Mouse (Mus musculus) limb, embryonic 14.5 days (tissue): ENCODE measurements around the gene Il1f6. TPM values are rescaled to one million over a fixed set of nuclear protein-coding genes. Genes with fewer than 3 reads are reported as not detected.
"Not testable (repeated sequence)": the region's sequence is repeated elsewhere in the genome, so short reads cannot be mapped to it uniquely, and the experiment has no call there.

Source experiments
- ATAC-seq: fragments of 200-750 bp; cut with Nextera tagmentation; 2 replicates; pipeline ENCODE4 v1.8.0; 2017; ENCODE audit warnings: low read depth, moderate number of reproducible peaks, moderate TSS enrichment; ENCODE audit not compliant: low FRiP score
- DNase-seq: peaks from one replicate; pipeline ENCODE4 v3.0.0-alpha.2; 2015; ENCODE audit warnings: low spot score
- H3K27ac ChIP-seq: fragments of 300-500 bp; sonication (generic); replicated peaks from 2 replicates; pipeline ENCODE4 v1.5.1; 2014; ENCODE audit warnings: low read depth, mild to moderate bottlenecking, low read length, moderate library complexity, mixed read lengths
- H3K27me3 ChIP-seq: fragments of 300-500 bp; sonication (generic); 2 replicates; pipeline ENCODE4 v1.6.1; 2014; ENCODE audit warnings: low read length, mixed read lengths; ENCODE audit not compliant: control insufficient read depth, insufficient read depth
- H3K36me3 ChIP-seq: fragments of 300-500 bp; sonication (generic); 2 replicates; pipeline ENCODE4 v1.6.1; 2014; ENCODE audit warnings: mild to moderate bottlenecking, low read length, moderate library complexity, mixed read lengths; ENCODE audit not compliant: control insufficient read depth, insufficient read depth
- H3K4me1 ChIP-seq: fragments of 300-500 bp; sonication (generic); 2 replicates; pipeline ENCODE4 v1.6.1; 2014; ENCODE audit warnings: antibody characterized with exemption, low read length, mixed read lengths; ENCODE audit not compliant: control insufficient read depth, insufficient read depth
- H3K4me2 ChIP-seq: fragments of 300-500 bp; sonication (generic); replicated peaks from 2 replicates; pipeline ENCODE4 v1.6.1; 2014; ENCODE audit warnings: low read depth, mild to moderate bottlenecking, low read length, moderate library complexity; ENCODE audit not compliant: severe bottlenecking
- H3K4me3 ChIP-seq: fragments of 300-500 bp; sonication (generic); replicated peaks from 2 replicates; pipeline ENCODE4 v1.5.1; 2014; ENCODE audit warnings: low read length
- H3K9ac ChIP-seq: fragments of 300-500 bp; sonication (generic); 2 replicates; pipeline ENCODE4 v1.6.1; 2014; ENCODE audit warnings: mild to moderate bottlenecking, low read depth, low read length, moderate library complexity; ENCODE audit not compliant: severe bottlenecking
- H3K9me3 ChIP-seq: fragments of 300-500 bp; sonication (generic); 2 replicates; pipeline ENCODE4 v1.6.1; 2016; ENCODE audit warnings: low read length; ENCODE audit not compliant: control insufficient read depth
- POLR2A ChIP-seq: fragments of 200-500 bp; IDR thresholded peaks from 2 replicates; pipeline ENCODE4 v1.8.0; 2012; ENCODE audit warnings: inconsistent platforms, mild to moderate bottlenecking, moderate library complexity, borderline replicate concordance; ENCODE audit not compliant: insufficient read depth, insufficient read length; ENCODE audit errors: extremely low read depth
- WGBS: fragments of 180-500 bp; shearing (Covaris S2); extraction: QIAGEN DNeasy Blood & Tissue Kit; methylation state at CpG from one replicate; pipeline ENCODE4 v1.1.7; 2014; 5-methylcytosine and 5-hydroxymethylcytosine counted together
- polyA plus RNA-seq, 2 experiments: library from polyadenylated mRNA; depleted of rRNA in 1 of 2; stranded (reverse) in 1 of 2; unstranded in 1 of 2; fragments of >200 nt; fragmentation: Nextera tagmentation in 1 of 2; extraction: Ambion mirVana in 1 of 2; gene quantifications; 2 replicates each; pipeline versions ENCODE4 v1.2.1 to v1.2.3; 2012 to 2014

Gene Il1f6
- polyA plus RNA-seq (2012; rRNA removed) (not detected in 2 replicates), polyA plus RNA-seq (2014; fragmentation: Nextera tagmentation; extraction: Ambion mirVana) (not detected in 2 replicates)

DNA sequence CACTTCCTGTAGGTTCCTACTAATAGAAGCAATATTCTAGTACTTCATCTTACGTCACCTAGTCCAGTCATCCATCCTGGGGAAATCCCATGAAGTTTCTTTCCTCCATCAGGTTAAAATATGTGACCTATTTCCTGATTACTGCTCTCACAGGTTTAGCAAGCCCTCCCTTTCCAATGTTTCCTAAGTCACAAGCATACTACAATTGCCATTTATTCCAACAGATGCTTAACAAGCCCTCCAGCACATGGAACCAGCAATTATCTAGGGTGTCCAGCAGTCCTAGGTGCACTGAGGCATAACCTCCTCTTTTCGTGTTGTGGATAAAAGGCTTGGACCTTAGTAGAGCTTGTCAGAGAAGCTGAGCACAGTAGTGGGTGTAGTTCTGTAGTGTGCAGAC lies at the start of gene Il1f6:
Gene Il1f6 (plus strand): TSS at position 301 of the 400 bp plus-strand sequence.
- Histone ChIP-seq H3K4me3 (no peak within 1 kb of the TSS), H3K4me1 (no peaks in the 10 kb centered on the region), H3K4me2 (no peak within 1 kb of the TSS), H3K9ac (no peak within 1 kb of the TSS), H3K27ac (no peak within 1 kb of the TSS), H3K27me3 (no peaks in the 10 kb centered on the region), H3K36me3 (no peaks in the 10 kb centered on the region), H3K9me3 (no peaks in the 10 kb centered on the region)
- TF ChIP-seq POLR2A: no peak
- DNase-seq (no peak), ATAC-seq (no peak)
- WGBS: 83% methylated on average over 2 of the region's 2 CpGs

DNA sequence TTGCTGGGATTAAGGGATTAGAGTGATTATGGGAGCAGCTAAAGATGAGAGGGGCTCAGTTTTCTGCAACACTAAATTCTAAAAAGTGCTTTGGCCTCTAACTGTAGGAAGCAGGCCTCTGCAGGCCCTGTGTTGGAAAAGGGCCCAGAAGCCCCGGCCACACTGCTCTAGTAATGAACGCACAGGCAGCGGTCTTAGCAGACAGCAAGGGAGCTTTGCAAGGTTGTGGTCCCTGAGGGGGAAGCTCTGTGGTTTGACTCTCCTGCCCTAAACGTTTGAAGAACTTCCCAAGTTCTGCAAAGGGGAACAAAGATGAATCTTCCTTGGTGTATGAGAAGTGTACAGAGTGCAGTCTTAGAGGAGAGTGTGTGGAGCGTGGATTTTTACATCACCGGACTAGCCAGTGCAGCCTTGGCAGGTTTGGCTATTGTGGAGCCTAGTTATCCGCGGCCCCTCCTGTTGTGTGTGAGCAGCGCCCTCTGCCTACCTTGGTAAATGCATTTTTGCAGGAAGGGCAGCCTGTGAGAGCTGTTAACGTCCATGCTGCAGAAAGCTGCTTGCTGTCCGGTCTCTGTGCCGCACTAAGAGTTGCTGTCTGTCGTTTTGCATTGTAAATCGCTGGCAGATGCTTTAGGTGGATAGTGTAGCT lies 33.4 kb upstream of the Il1f6 start:
- not testable (repeated sequence) for H3K36me3 ChIP-seq, H3K27ac ChIP-seq, H3K9ac ChIP-seq, H3K4me1 ChIP-seq, H3K9me3 ChIP-seq, H3K27me3 ChIP-seq, H3K4me3 ChIP-seq
- 8% methylated on average over 14 of the region's 14 CpGs for WGBS
- peak overlapping the region; percentile 31 for H3K4me2 ChIP-seq
- peak; percentile 52 for DNase-seq
- peak; percentile 77 for ATAC-seq

DNA sequence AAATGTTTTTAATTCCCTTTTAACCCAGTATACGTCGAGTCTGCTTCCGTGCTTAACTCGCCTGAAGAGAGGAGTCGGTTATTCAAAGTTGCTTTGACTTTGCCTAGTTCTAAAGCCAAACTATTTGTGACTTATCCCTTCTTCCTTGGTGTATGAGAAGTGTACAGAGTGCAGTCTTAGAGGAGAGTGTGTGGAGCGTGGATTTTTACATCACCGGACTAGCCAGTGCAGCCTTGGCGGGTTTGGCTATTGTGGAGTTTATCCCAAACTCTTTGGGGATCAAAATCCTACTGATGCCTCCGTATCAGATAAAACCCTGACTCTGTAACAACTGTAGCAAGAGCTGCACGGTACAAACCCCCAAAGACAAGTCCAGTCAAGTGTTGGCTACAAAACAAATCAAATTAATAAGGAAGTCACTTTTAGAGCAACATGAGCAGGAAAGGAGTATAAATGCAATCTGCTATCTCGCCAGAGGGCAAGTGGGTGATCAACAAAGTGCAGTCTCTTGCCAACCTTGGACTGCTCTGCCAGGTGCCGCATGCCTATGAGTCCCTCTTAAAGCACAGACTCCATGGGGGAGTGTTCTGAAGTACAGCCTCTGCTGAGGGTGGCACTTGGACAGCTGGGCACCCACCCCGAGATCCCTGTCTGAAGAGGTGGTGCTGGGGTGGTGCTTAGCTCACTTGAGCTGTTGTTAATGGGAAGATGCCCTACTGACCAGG lies 32.6 kb upstream of the Il1f6 start:
- not testable (repeated sequence) for ATAC-seq, H3K4me1 ChIP-seq, DNase-seq, H3K9me3 ChIP-seq, H3K9ac ChIP-seq, H3K27me3 ChIP-seq, H3K36me3 ChIP-seq, H3K27ac ChIP-seq, H3K4me3 ChIP-seq
- H3K4me2 ChIP-seq: peak overlapping the region; percentile 31
- WGBS: 51% methylated on average over 13 of the region's 13 CpGs

DNA sequence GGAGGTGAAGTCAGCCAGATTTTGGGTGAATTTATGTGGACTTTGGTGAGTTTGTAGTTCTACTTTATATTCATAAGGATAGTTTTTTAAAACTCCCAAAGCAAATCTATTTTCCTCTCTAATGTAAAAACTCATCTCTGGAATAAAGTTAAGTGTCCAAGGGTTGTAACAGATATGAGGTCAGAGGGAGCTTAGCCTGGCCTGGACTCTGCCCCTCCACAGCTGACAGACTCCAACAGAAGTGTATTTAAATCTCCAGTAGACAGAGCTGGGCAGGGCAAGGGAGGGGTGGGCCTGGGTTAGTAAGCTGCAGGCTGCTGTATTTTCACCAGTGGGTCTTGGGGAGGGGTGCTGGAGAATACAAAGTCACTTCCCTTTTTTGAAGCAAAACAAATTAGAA lies 31.1 kb upstream of the Il1f6 start:
- not testable (repeated sequence) for H3K27ac ChIP-seq, DNase-seq, H3K4me3 ChIP-seq, H3K4me2 ChIP-seq, H3K4me1 ChIP-seq, H3K9me3 ChIP-seq, H3K36me3 ChIP-seq, ATAC-seq, H3K27me3 ChIP-seq, H3K9ac ChIP-seq

DNA sequence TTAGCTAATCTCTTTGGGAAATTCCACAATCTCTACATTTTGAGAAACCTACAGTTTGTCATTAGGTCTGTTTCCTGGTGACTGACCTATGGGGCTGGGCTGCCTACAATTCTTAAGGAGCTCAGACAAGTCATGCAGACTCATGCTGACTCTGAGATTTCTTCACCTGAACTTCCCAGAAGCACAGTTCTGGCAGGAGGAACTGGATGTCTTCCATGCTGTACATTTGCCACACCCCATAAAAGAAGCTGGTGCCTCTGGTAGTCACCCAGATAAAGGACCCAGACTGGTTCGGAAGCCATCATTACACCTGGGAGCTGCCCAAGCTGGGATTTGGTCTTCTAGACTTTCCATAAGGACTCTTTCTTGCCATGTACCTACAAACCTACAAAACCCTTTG lies 29.0 kb upstream of the Il1f6 start, which contains the start of gene Il1f9:
Gene Il1f9 (plus strand): TSS at position 301 of the 400 bp plus-strand sequence.
- no peak for TF ChIP-seq POLR2A
- Histone ChIP-seq H3K9ac (no peak within 1 kb of the TSS), H3K36me3 (no peaks in the 10 kb centered on the region), H3K4me1 (no peaks in the 10 kb centered on the region), H3K27ac (no peak within 1 kb of the TSS), H3K4me2 (no peak within 1 kb of the TSS), H3K27me3 (no peaks in the 10 kb centered on the region), H3K9me3 (no peaks in the 10 kb centered on the region), H3K4me3 (no peak within 1 kb of the TSS)
- no peak for DNase-seq
- ATAC-seq: no peak
- WGBS: 94% methylated on average over 1 of the region's 1 CpGs
